Mouse (Mus musculus): ENCODE measurements at regions not wholly inside any gene's neighbourhood (a gene's known extent, or its start where the extent isn't known, plus 50 kb on each side); places are given as distances from the start of the nearest gene placed in this dataset.

- TF ChIP-seq EP300 (IDR thresholded peaks at IDR 0.05; ENCODE audit: insufficient read depth, low read depth, low read length) (no peak), CTCF (IDR thresholded peaks at IDR 0.05) (no peak), POLR2A (IDR thresholded peaks at IDR 0.05; ENCODE audit: insufficient read depth, low read depth, low read length) (no peak)
- Histone ChIP-seq H3K4me3 (no peak overlapping the region), H3K27ac (no peak overlapping the region), H3K4me1 (ENCODE audit: control insufficient read depth, insufficient read depth, low read length) (peaks cover 11% of the 10 kb centered on the region), H3K27me3 (ENCODE audit: control insufficient read depth, insufficient read depth, low read length) (no peaks in the 10 kb centered on the region), H3K36me3 (ENCODE audit: control insufficient read depth, insufficient read depth, low read length) (no peaks in the 10 kb centered on the region), H3K79me2 (replicated peaks; ENCODE audit: control insufficient read depth, insufficient read depth, low read length) (no peaks in the 10 kb centered on the region), H3K9ac (ENCODE audit: low read depth, low read length) (no peak overlapping the region)
- no peak for DNase-seq
- WGBS = 98% methylated on average over 3 of the region's 3 CpGs
- intact Hi-C loops (cut with DNase I) = no loop called here
Observed at GRCm38 (mm10) chr16:95773151-95773550, 71.3 kb downstream of the Ets2 start.

Data from heart, adult 2 months (tissue).